Mouse (Mus musculus) liver, embryonic 14.5 days (tissue): Measurements from ENCODE around the gene Cbx7.
A peak's percentile ranks its signal among the peaks of the same experiment; 100 is the strongest.

ENCODE experiments used
- CTCF ChIP-seq: IDR thresholded peaks from 2 replicates; pipeline ENCODE4 v1.5.1; 2016; ENCODE audit warnings: antibody characterized with exemption, low read depth, control low read depth
- EP300 ChIP-seq: IDR thresholded peaks from 2 replicates; pipeline ENCODE4 v1.6.1; 2016; ENCODE audit warnings: antibody characterized with exemption, low read depth

DNA sequence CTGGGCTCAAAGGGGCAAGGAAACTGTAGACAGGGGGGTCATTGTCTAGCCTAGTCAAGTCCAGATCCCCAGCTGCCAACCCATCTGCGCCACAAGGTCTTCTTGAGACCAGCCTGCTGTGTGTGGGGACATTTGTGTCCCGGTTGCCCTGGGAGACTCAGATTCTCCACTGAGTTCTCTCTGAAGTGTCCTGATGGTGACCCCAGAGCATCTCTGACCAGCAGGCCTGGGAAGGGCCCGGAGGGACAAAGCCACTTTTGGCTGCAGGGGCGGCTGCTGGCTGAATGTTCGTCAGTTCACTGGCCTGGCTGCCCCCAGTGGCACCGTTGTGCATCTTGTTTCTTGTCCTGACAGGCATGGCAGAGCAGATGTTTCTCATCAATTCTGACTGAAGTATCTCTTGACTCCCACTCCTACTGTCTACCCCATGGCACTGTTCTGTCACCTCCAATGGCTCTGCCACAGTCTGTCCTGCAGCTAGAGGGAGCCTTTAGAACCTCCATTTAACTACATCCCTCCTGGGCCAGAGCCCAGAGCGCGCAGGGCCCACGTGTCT lies 9.5 kb downstream of the Cbx7 start:
- TF ChIP-seq CTCF (peak; percentile 27; the same call in 1 of the 2 replicates), EP300 (no peak)
